Mouse (Mus musculus) liver, postnatal 0 days (tissue): Measurements from ENCODE around the gene Ppp2r5d.

Source experiments
- CTCF ChIP-seq: sonication (generic); IDR thresholded peaks from 2 replicates; pipeline ENCODE4 v1.5.1; 2016; ENCODE audit warnings: antibody characterized with exemption, low read depth
- EP300 ChIP-seq: IDR thresholded peaks from 2 replicates; pipeline ENCODE4 v1.6.1; 2016; ENCODE audit warnings: antibody characterized with exemption, low read depth, mild to moderate bottlenecking

- TF ChIP-seq EP300 (no peak), CTCF (no peak)
Measured at GRCm38 (mm10) chr17:46685913-46686312, 19.0 kb downstream of the Ppp2r5d start.
